Mouse (Mus musculus) neural tube, embryonic 11.5 days (tissue): ENCODE data around the gene Lrrc15. TPM values are rescaled to one million over a fixed set of nuclear protein-coding genes. Genes with fewer than 3 reads are reported as not detected.

Source experiments
- ATAC-seq: fragments of 200-750 bp; cut with Nextera tagmentation; 2 replicates; pipeline ENCODE4 v1.8.0; 2017; ENCODE audit warnings: moderate number of reproducible peaks, mild to moderate bottlenecking, moderate TSS enrichment, moderate library complexity; ENCODE audit not compliant: insufficient read depth, low FRiP score, low TSS enrichment
- DNase-seq: peaks from one replicate; pipeline ENCODE4 v3.0.0-alpha.2; 2015; ENCODE audit warnings: low spot score
- H3K27ac ChIP-seq: fragments of 300-500 bp; sonication (generic); 2 replicates; pipeline ENCODE4 v1.5.1; 2014; ENCODE audit warnings: low read depth, mild to moderate bottlenecking, low read length
- H3K27me3 ChIP-seq: fragments of 300-500 bp; sonication (generic); 2 replicates; pipeline ENCODE4 v1.6.1; 2014; ENCODE audit warnings: mild to moderate bottlenecking, low read length, mixed read lengths; ENCODE audit not compliant: control insufficient read depth, insufficient read depth
- H3K36me3 ChIP-seq: fragments of 300-500 bp; sonication (generic); 2 replicates; pipeline ENCODE4 v1.6.1; 2014; ENCODE audit warnings: mild to moderate bottlenecking, low read length, moderate library complexity, mixed read lengths; ENCODE audit not compliant: control insufficient read depth, insufficient read depth
- H3K4me1 ChIP-seq: fragments of 300-500 bp; sonication (generic); 2 replicates; pipeline ENCODE4 v1.6.1; 2014; ENCODE audit warnings: low read length, mixed read lengths; ENCODE audit not compliant: control insufficient read depth, insufficient read depth
- H3K4me2 ChIP-seq: fragments of 300-500 bp; sonication (generic); 2 replicates; pipeline ENCODE4 v1.6.1; 2014; ENCODE audit warnings: low read depth, mild to moderate bottlenecking, moderate library complexity
- H3K4me3 ChIP-seq: fragments of 300-500 bp; sonication (generic); 2 replicates; pipeline ENCODE4 v1.5.1; 2014; ENCODE audit warnings: low read depth, low read length
- H3K9ac ChIP-seq: fragments of 300-500 bp; sonication (generic); 2 replicates; pipeline ENCODE4 v1.6.1; 2014; ENCODE audit warnings: mild to moderate bottlenecking, low read length
- H3K9me3 ChIP-seq: fragments of 300-500 bp; sonication (generic); 2 replicates; pipeline ENCODE4 v1.6.1; 2016; ENCODE audit warnings: low read length; ENCODE audit not compliant: control insufficient read depth
- WGBS: fragments of 180-500 bp; shearing (Covaris S2); extraction: QIAGEN DNeasy Blood & Tissue Kit; methylation state at CpG from one replicate; pipeline ENCODE4 v1.1.7; 2014; 5-methylcytosine and 5-hydroxymethylcytosine counted together
- polyA plus RNA-seq: library from polyadenylated mRNA; unstranded; fragments of >200 nt; fragmentation: Nextera tagmentation; extraction: Ambion mirVana; gene quantifications from 2 replicates; pipeline ENCODE4 v1.2.1, GENCODE M21; 2014

Gene Lrrc15
- polyA plus RNA-seq, 1 experiment from 2014 or later = 0.33 TPM

- Histone ChIP-seq H3K27me3 (peaks cover 46% of the 10 kb centered on the region), H3K4me2 (no peak overlapping the region), H3K36me3 (no peaks in the 10 kb centered on the region), H3K27ac (no peak overlapping the region), H3K9me3 (no peaks in the 10 kb centered on the region), H3K4me3 (no peak overlapping the region), H3K4me1 (peaks cover 16% of the 10 kb centered on the region), H3K9ac (no peak overlapping the region)
- DNase-seq (no peak), ATAC-seq (no peak)
- WGBS = 84% methylated on average over 4 of the region's 4 CpGs
Observed at GRCm38 (mm10) chr16:30306102-30306501, 23.0 kb upstream of the Lrrc15 start.

DNA sequence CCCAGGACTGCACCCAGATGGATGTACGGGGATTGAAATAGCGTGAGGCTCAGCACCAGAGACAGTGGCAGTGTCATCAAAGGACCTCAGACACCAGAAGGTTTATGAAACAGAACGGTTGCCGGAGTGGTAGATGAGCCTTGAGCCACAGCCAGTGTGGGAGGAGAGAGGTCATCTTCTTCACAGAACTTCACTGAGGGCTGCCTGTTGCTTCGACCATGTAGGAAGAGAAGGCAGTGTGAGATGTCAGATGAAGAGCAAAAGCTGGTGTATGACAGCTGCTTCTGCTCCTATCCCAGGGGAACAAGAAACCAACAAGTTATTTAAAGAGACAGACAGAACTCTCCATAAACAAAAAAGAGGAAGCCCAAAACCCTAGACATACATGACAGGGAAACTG lies 21.2 kb upstream of the Lrrc15 start:
- Histone ChIP-seq H3K36me3 (no peaks in the 10 kb centered on the region), H3K4me3 (no peak overlapping the region), H3K4me1 (peaks cover 11% of the 10 kb centered on the region), H3K27ac (no peak overlapping the region), H3K9me3 (no peaks in the 10 kb centered on the region), H3K27me3 (peaks cover 29% of the 10 kb centered on the region), H3K4me2 (no peak overlapping the region), H3K9ac (no peak overlapping the region)
- no peak for DNase-seq
- no peak for ATAC-seq
- WGBS = 81% methylated on average over 5 of the region's 5 CpGs

DNA sequence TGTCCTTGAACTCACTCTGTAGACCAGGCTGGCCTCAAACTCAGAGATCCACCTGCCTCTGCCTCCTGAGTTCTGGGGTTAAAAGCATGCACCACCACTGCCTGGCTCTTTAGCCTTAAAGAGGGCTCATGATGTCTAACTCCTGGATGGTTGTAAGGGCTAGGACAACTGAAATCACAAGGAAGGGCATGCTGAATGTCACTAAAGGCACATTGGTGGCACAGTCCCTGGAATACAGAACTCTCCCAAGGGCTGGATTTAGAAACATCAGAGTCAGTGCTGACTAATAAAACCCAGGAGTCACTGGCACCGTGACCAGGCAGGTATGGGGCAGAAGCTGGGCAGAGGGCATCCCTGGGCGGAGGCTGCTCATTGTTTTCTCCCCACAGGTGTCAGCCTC lies 20.4 kb upstream of the Lrrc15 start:
- peaks cover 4% of the 10 kb centered on the region for H3K4me1 ChIP-seq
- H3K36me3 ChIP-seq = no peaks in the 10 kb centered on the region
- no peak overlapping the region for H3K4me3 ChIP-seq
- H3K27ac ChIP-seq = no peak overlapping the region
- ATAC-seq (no peak), DNase-seq (no peak)
- H3K27me3 ChIP-seq = peaks cover 20% of the 10 kb centered on the region
- H3K9ac ChIP-seq = no peak overlapping the region
- H3K9me3 ChIP-seq = no peaks in the 10 kb centered on the region
- 76% methylated on average over 2 of the region's 2 CpGs for WGBS
- H3K4me2 ChIP-seq = no peak overlapping the region

DNA sequence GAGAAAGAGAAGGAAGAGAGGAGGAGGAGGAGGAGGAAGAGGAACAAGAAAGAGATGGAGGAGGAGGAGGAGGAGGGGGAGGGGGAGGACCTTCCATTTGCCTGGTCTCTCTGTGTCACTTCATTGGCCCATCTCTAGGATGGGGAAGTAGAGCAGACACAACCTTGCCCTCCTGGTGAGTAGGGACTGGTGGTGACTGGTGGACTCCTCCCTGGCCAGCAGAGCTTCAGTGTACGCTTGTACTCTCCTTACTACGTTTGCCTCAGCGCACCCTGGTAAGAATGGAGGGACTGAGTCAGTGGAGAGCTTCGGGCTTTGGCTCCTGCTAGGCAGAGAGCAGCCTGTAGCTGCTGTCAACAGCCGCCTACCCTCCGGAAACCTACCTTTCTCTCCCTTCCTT lies 19.6 kb upstream of the Lrrc15 start:
- ATAC-seq (no peak), DNase-seq (no peak)
- 76% methylated on average over 6 of the region's 6 CpGs for WGBS
- Histone ChIP-seq H3K9me3 (no peaks in the 10 kb centered on the region), H3K4me3 (no peak overlapping the region), H3K36me3 (no peaks in the 10 kb centered on the region), H3K4me2 (no peak overlapping the region), H3K9ac (no peak overlapping the region), H3K4me1 (no peaks in the 10 kb centered on the region), H3K27me3 (peaks cover 13% of the 10 kb centered on the region), H3K27ac (no peak overlapping the region)

DNA sequence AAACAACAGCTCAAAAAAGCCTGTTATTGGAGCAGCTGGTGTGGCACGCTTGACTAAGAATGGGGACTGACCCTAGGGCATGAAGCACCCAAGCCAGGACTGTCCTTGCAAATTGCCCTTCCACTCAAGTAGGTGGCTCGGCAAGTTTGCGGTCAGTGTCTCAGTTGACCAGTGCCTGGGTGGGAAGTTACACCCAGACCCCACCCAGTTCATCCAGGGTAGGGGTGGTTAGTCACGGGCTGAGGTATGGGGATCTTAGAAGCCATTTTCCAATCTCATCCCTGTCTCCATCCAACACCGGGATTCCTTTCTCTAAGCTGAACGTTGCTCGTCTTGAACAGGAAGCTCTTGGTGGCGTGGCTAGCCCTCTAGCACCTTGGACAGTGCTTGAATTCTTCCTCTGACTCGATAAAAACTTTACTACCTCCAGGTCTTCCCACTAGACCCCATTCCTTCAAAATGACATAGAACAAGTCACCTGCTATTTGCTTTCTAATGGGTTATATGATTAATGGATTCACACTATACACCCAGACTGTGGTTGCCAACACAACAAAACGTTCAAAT lies 16.7 kb upstream of the Lrrc15 start:
- Histone ChIP-seq H3K4me1 (no peaks in the 10 kb centered on the region), H3K36me3 (no peaks in the 10 kb centered on the region), H3K9me3 (no peaks in the 10 kb centered on the region), H3K4me2 (no peak overlapping the region), H3K9ac (no peak overlapping the region), H3K27me3 (no peaks in the 10 kb centered on the region), H3K27ac (no peak overlapping the region), H3K4me3 (no peak overlapping the region)
- 75% methylated on average over 10 of the region's 10 CpGs for WGBS
- DNase-seq (no peak), ATAC-seq (no peak)

DNA sequence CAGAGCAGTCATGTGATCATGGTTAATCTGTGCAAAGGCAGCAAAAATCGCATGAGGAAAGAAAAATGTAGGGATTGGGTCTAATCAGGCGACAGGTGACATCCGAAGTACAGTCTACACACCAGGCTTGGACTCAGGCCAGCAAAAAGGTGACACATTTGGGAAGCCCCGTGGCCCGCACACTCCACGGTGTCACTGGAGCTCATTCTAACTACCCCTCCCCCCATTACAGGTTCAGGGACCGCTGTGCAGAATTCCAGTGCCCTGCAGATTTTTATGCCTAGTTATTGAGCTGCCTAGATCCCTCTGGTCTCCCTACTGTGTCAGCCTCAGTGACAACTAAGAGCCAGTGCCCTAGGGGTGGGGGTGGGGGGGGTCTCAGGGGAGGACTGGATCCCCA lies 14.4 kb upstream of the Lrrc15 start:
- ATAC-seq (no peak), DNase-seq (no peak)
- Histone ChIP-seq H3K9ac (no peak overlapping the region), H3K27ac (no peak overlapping the region), H3K27me3 (no peaks in the 10 kb centered on the region), H3K4me2 (no peak overlapping the region), H3K36me3 (no peaks in the 10 kb centered on the region), H3K4me1 (no peaks in the 10 kb centered on the region), H3K9me3 (no peaks in the 10 kb centered on the region), H3K4me3 (no peak overlapping the region)
- 96% methylated on average over 7 of the region's 7 CpGs for WGBS

DNA sequence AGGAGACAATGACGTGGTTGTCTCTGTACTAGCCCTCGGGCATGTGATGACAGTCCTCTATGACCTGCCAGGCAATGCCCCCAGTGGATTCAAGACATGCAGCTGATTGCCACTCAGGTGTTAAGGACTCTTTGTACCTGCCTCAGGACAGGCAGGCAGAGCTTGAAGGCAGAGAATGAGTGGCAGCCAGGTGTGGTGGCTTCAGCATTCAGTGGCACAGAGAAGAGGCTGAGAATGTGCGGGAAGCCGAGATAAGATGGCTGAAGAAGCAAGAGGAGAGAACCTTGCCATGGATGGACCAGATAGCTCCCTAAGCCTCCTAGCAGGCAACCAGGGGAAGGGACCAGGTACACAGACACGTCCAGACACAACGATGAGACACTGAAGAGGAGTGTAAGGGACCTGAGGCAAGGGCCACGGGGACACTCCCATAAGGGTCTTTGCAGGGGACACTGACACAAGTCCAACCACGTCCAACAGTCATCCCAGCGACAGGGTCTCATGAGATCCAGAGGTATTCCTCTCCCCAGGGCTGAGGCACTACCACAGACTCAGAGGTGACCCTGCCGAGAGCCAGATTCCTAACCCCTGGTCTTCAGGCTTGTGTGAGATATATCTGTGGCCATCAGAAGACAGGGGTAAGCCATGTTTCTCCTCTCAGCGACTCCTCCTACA lies 13.7 kb upstream of the Lrrc15 start:
- DNase-seq (no peak), ATAC-seq (no peak)
- 88% methylated on average over 11 of the region's 11 CpGs for WGBS
- Histone ChIP-seq H3K36me3 (no peaks in the 10 kb centered on the region), H3K27me3 (no peaks in the 10 kb centered on the region), H3K9ac (no peak overlapping the region), H3K27ac (no peak overlapping the region), H3K4me2 (no peak overlapping the region), H3K4me3 (no peak overlapping the region), H3K4me1 (no peaks in the 10 kb centered on the region), H3K9me3 (no peaks in the 10 kb centered on the region)

DNA sequence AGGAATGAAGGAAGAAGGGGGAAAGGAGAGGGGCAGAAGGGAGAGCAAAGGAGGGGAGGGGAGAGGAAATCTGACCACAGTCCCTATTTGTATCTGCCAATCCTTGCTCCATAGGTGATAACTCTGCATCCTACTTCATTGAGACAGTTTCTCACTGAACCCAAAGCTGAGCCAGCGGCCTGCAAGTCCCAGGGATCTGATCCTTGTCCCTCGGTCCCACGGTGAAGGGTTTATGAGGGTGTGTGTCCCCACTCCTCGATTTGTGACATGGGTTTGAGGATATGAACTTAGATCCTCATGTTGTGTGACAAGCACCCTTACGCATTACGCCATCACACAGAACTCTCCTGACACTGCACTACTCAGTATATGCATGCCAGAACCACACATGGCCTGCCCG lies 12.1 kb upstream of the Lrrc15 start:
- no peak overlapping the region for H3K9ac ChIP-seq
- H3K4me2 ChIP-seq = no peak overlapping the region
- H3K4me3 ChIP-seq = no peak overlapping the region
- no peaks in the 10 kb centered on the region for H3K4me1 ChIP-seq
- peaks cover under 1% of the 10 kb centered on the region; the same call in 1 of the 2 replicates for H3K27me3 ChIP-seq
- no peaks in the 10 kb centered on the region for H3K9me3 ChIP-seq
- ATAC-seq (no peak), DNase-seq (no peak)
- no peaks in the 10 kb centered on the region for H3K36me3 ChIP-seq
- WGBS = 94% methylated on average over 7 of the region's 7 CpGs
- no peak overlapping the region for H3K27ac ChIP-seq

- 80% methylated on average over 6 of the region's 6 CpGs for WGBS
- ATAC-seq = no peak
Observed at GRCm38 (mm10) chr16:30290436-30290835, 7.4 kb upstream of the Lrrc15 start.

More at GRCm38 (mm10) chr16:30290436-30290835, 7.4 kb upstream of the Lrrc15 start:
- H3K4me3 ChIP-seq = no peak overlapping the region
- peaks cover 2% of the 10 kb centered on the region; the same call in 1 of the 2 replicates for H3K27me3 ChIP-seq
- no peaks in the 10 kb centered on the region for H3K4me1 ChIP-seq
- no peak overlapping the region for H3K27ac ChIP-seq
- peak; percentile 37 for DNase-seq
- H3K36me3 ChIP-seq = no peaks in the 10 kb centered on the region
- H3K9me3 ChIP-seq = no peaks in the 10 kb centered on the region
- H3K4me2 ChIP-seq = no peak overlapping the region
- H3K9ac ChIP-seq = no peak overlapping the region
